Mouse (Mus musculus): Measurements from ENCODE around the gene Evi5l. TPM values are rescaled to one million over a fixed set of nuclear protein-coding genes. Genes with fewer than 3 reads are reported as not detected.

The Evi5l gene
- polyA plus RNA-seq, 1 experiment = 22.4 TPM

- DNase-seq = peak; percentile 34
- H3K4me1 ChIP-seq (ENCODE audit: control insufficient read depth, insufficient read depth, low read length) = peaks cover 4% of the 10 kb centered on the region; the same call in 1 of the 2 replicates
- H3K27me3 ChIP-seq (replicated peaks; ENCODE audit: control insufficient read depth, insufficient read depth, low read length) = peaks cover 4% of the 10 kb centered on the region
- WGBS = 22% methylated on average over 33 of the region's 33 CpGs
- TF ChIP-seq CTCF (conservative IDR thresholded peaks at IDR 0.05; ENCODE audit: insufficient read depth, insufficient read length, low read depth, low read length) = no peak
- TF ChIP-seq POLR2A (IDR thresholded peaks at IDR 0.05; ENCODE audit: low read depth, low read length) = no peak
- peak overlapping the region; percentile 27 for H3K4me3 ChIP-seq (ENCODE audit: insufficient read depth, low read depth, low read length)
- H3K36me3 ChIP-seq (ENCODE audit: control insufficient read depth, insufficient read depth, low read length) = no peaks in the 10 kb centered on the region
- H3K27ac ChIP-seq (ENCODE audit: insufficient read depth, low read depth, low read length) = no peak overlapping the region
Measured at GRCm38 (mm10) chr8:4214006-4214980, 47.9 kb downstream of the Evi5l start.

DNA sequence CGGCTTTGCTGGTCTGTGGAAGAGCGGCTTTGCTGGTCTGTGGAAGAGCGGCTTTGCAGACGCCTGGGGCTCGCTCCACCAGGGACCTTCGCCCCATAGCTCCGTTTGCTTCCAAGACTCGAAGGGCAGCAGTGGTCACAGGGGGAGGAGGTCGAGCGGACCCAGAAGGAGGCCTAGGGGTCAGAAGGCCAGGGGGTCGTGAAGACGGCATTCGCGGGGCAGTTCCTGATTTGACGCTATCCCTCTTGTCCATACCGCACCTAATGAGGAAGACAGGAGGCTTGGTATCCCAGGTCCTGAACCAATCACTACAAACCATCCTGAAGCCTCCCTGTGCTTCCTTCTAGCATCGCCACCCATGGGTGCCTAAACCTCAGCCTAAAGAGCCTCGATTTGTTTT, 49.9 kb downstream of the Evi5l start:
- TF ChIP-seq POLR2A (IDR thresholded peaks at IDR 0.05; ENCODE audit: low read depth, low read length) (no peak), CTCF (conservative IDR thresholded peaks at IDR 0.05; ENCODE audit: insufficient read depth, insufficient read length, low read depth, low read length) (no peak)
- H3K4me3 ChIP-seq (ENCODE audit: insufficient read depth, low read depth, low read length) = no peak overlapping the region
- no peak overlapping the region for H3K27ac ChIP-seq (ENCODE audit: insufficient read depth, low read depth, low read length)
- no peaks in the 10 kb centered on the region for H3K36me3 ChIP-seq (ENCODE audit: control insufficient read depth, insufficient read depth, low read length)
- 20% methylated on average over 18 of the region's 18 CpGs for WGBS
- peaks cover 4% of the 10 kb centered on the region; the same call in 1 of the 2 replicates for H3K4me1 ChIP-seq (ENCODE audit: control insufficient read depth, insufficient read depth, low read length)
- DNase-seq = no peak
- peaks cover 4% of the 10 kb centered on the region for H3K27me3 ChIP-seq (replicated peaks; ENCODE audit: control insufficient read depth, insufficient read depth, low read length)

GRCm38 (mm10) chr8:4216791-4217621, 50.6 kb downstream of the Evi5l start, which contains the start of gene Prr36:
TSS of gene Prr36 (minus strand) at chr8:4217459.
- H3K4me3 ChIP-seq (ENCODE audit: insufficient read depth, low read depth, low read length) = peak within 1 kb of the TSS; percentile 32; the same call in 1 of the 2 replicates
- H3K36me3 ChIP-seq (ENCODE audit: control insufficient read depth, insufficient read depth, low read length) = no peaks in the 10 kb centered on the region
- peaks cover 4% of the 10 kb centered on the region for H3K27me3 ChIP-seq (replicated peaks; ENCODE audit: control insufficient read depth, insufficient read depth, low read length)
- DNase-seq = no peak
- no peak for TF ChIP-seq CTCF (conservative IDR thresholded peaks at IDR 0.05; ENCODE audit: insufficient read depth, insufficient read length, low read depth, low read length)
- TF ChIP-seq POLR2A (IDR thresholded peaks at IDR 0.05; ENCODE audit: low read depth, low read length) = no peak
- WGBS = 4% methylated on average over 44 of the region's 44 CpGs
- peaks cover 4% of the 10 kb centered on the region; the same call in 1 of the 2 replicates for H3K4me1 ChIP-seq (ENCODE audit: control insufficient read depth, insufficient read depth, low read length)
- H3K27ac ChIP-seq (ENCODE audit: insufficient read depth, low read depth, low read length) = no peak within 1 kb of the TSS

GRCm38 (mm10) chr8:4219617-4220016, 53.2 kb downstream of the Evi5l start:
- WGBS = 84% methylated on average over 3 of the region's 3 CpGs
- DNase-seq = no peak

DNA sequence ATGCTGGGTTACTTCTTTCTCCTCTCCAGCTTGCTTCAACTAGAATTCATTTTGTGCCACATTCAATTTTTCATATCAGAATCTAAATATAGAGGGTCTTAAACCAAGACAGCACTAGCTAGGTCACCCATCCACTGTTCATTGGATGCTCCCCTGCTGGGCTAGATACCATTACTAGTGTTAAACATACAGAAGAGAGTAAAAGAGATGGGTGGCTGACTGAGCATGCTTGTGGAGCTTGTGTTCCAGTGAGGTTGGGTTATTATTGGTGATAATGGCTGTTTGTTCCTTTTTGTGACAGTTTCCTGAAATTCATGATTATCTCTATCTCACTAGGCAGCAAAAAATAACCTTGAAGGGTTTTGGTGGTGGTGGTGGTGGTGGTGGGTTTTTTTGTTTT, 55.7 kb downstream of the Evi5l start:
- Histone ChIP-seq H3K4me3 (ENCODE audit: insufficient read depth, low read depth, low read length) (no peak overlapping the region), H3K27ac (ENCODE audit: insufficient read depth, low read depth, low read length) (no peak overlapping the region), H3K27me3 (replicated peaks; ENCODE audit: control insufficient read depth, insufficient read depth, low read length) (no peaks in the 10 kb centered on the region; the same call in none of the 2 replicates), H3K4me1 (ENCODE audit: control insufficient read depth, insufficient read depth, low read length) (0 out of 2 replicates have a peak, but pooled peaks cover 2% of the 10 kb centered on the region), H3K36me3 (ENCODE audit: control insufficient read depth, insufficient read depth, low read length) (no peaks in the 10 kb centered on the region)
- no peak for TF ChIP-seq POLR2A (IDR thresholded peaks at IDR 0.05; ENCODE audit: low read depth, low read length)
- no peak for TF ChIP-seq CTCF (conservative IDR thresholded peaks at IDR 0.05; ENCODE audit: insufficient read depth, insufficient read length, low read depth, low read length)
- DNase-seq = no peak

More at GRCm38 (mm10) chr8:4219617-4220016, 53.2 kb downstream of the Evi5l start:
- no peak overlapping the region for H3K27ac ChIP-seq (ENCODE audit: insufficient read depth, low read depth, low read length)
- peaks cover 4% of the 10 kb centered on the region for H3K27me3 ChIP-seq (replicated peaks; ENCODE audit: control insufficient read depth, insufficient read depth, low read length)
- no peaks in the 10 kb centered on the region for H3K36me3 ChIP-seq (ENCODE audit: control insufficient read depth, insufficient read depth, low read length)
- TF ChIP-seq POLR2A (IDR thresholded peaks at IDR 0.05; ENCODE audit: low read depth, low read length) (no peak), CTCF (conservative IDR thresholded peaks at IDR 0.05; ENCODE audit: insufficient read depth, insufficient read length, low read depth, low read length) (no peak)
- peaks cover under 1% of the 10 kb centered on the region; the same call in 1 of the 2 replicates for H3K4me1 ChIP-seq (ENCODE audit: control insufficient read depth, insufficient read depth, low read length)
- no peak overlapping the region for H3K4me3 ChIP-seq (ENCODE audit: insufficient read depth, low read depth, low read length)

DNA sequence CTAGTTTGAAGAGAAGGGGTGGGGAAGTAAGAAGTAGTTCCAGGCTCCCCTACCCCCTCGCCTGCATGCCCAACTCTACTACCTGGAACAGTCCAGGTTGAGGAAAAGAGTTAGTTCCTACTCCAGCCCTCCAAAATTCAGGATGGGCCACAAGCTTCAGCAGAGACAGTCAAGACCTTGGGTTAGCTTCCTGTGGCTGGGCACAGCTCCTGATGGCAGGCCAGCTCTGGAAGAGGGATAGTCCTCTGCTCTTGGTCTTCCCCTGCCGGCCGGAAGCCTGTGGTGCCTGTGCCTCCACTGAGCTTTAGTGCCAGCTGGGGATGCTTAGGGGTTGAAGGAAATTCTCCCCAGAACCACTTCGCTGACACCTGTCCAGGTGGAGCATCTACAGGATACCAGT, 60.0 kb downstream of the Evi5l start:
- H3K27me3 ChIP-seq (replicated peaks; ENCODE audit: control insufficient read depth, insufficient read depth, low read length) = no peaks in the 10 kb centered on the region; the same call in 1 of the 2 replicates
- no peak overlapping the region for H3K27ac ChIP-seq (ENCODE audit: insufficient read depth, low read depth, low read length)
- H3K36me3 ChIP-seq (ENCODE audit: control insufficient read depth, insufficient read depth, low read length) = no peaks in the 10 kb centered on the region
- 37% methylated on average over 4 of the region's 4 CpGs for WGBS
- H3K4me3 ChIP-seq (ENCODE audit: insufficient read depth, low read depth, low read length) = no peak overlapping the region
- no peak for DNase-seq
- no peak for TF ChIP-seq POLR2A (IDR thresholded peaks at IDR 0.05; ENCODE audit: low read depth, low read length)
- no peak for TF ChIP-seq CTCF (conservative IDR thresholded peaks at IDR 0.05; ENCODE audit: insufficient read depth, insufficient read length, low read depth, low read length)
- 0 out of 2 replicates have a peak, but pooled peaks cover 2% of the 10 kb centered on the region for H3K4me1 ChIP-seq (ENCODE audit: control insufficient read depth, insufficient read depth, low read length)

Data from kidney, adult 2 months (tissue).